Mouse (Mus musculus): ENCODE results near the gene Cmss1. TPM values are rescaled to one million over a fixed set of nuclear protein-coding genes. Genes with fewer than 3 reads are reported as not detected.

The Cmss1 gene
- polyA plus RNA-seq, 1 experiment from 2014 or later: 63.6 TPM

GRCm38 (mm10) chr16:57292296-57292695, 314.4 kb downstream of the Cmss1 start:
- Histone ChIP-seq H3K4me3 (no peak overlapping the region), H3K27ac (no peak overlapping the region), H3K27me3 (ENCODE audit: poor library complexity, severe bottlenecking) (no peaks in the 10 kb centered on the region), H3K9me3 (no peaks in the 10 kb centered on the region), H3K36me3 (replicated peaks) (no peaks in the 10 kb centered on the region), H3K4me1 (no peaks in the 10 kb centered on the region)
- WGBS: 69% methylated on average over 4 of the region's 4 CpGs
- DNase-seq (ENCODE audit: extremely low spot score, low spot score): no peak

- Histone ChIP-seq H3K36me3 (replicated peaks) (no peaks in the 10 kb centered on the region), H3K27me3 (ENCODE audit: poor library complexity, severe bottlenecking) (no peaks in the 10 kb centered on the region), H3K4me3 (no peak overlapping the region), H3K27ac (no peak overlapping the region), H3K4me1 (no peaks in the 10 kb centered on the region), H3K9me3 (no peaks in the 10 kb centered on the region)
- 92% methylated on average over 5 of the region's 5 CpGs for WGBS
- DNase-seq (ENCODE audit: extremely low spot score, low spot score): no peak
These were observed 315.0 kb downstream of the Cmss1 start for GRCm38 (mm10) chr16:57291696-57292095.

GRCm38 (mm10) chr16:57281417-57281816, 325.2 kb downstream of the Cmss1 start:
- Histone ChIP-seq H3K4me3 (no peak overlapping the region), H3K9me3 (no peaks in the 10 kb centered on the region; the same call in 1 of the 2 replicates), H3K27ac (no peak overlapping the region), H3K27me3 (ENCODE audit: poor library complexity, severe bottlenecking) (no peaks in the 10 kb centered on the region), H3K4me1 (no peaks in the 10 kb centered on the region), H3K36me3 (replicated peaks) (no peaks in the 10 kb centered on the region)
- DNase-seq (ENCODE audit: extremely low spot score, low spot score): no peak
- 79% methylated on average over 8 of the region's 8 CpGs for WGBS

GRCm38 (mm10) chr16:57280221-57281217, 326.1 kb downstream of the Cmss1 start:
- WGBS: 94% methylated on average over 31 of the region's 31 CpGs
- Histone ChIP-seq H3K4me1 (no peaks in the 10 kb centered on the region), H3K9me3 (no peaks in the 10 kb centered on the region; the same call in 1 of the 2 replicates), H3K4me3 (no peak overlapping the region), H3K27me3 (ENCODE audit: poor library complexity, severe bottlenecking) (no peaks in the 10 kb centered on the region), H3K36me3 (replicated peaks) (no peaks in the 10 kb centered on the region), H3K27ac (no peak overlapping the region)
- no peak for DNase-seq (ENCODE audit: extremely low spot score, low spot score)

GRCm38 (mm10) chr16:57278976-57279626, 327.6 kb downstream of the Cmss1 start:
- H3K27ac ChIP-seq: no peak overlapping the region
- DNase-seq (ENCODE audit: extremely low spot score, low spot score): no peak
- no peak overlapping the region for H3K4me3 ChIP-seq
- H3K27me3 ChIP-seq (ENCODE audit: poor library complexity, severe bottlenecking): no peaks in the 10 kb centered on the region
- H3K9me3 ChIP-seq: no peaks in the 10 kb centered on the region; the same call in 1 of the 2 replicates
- 93% methylated on average over 10 of the region's 12 CpGs for WGBS
- H3K36me3 ChIP-seq (replicated peaks): no peaks in the 10 kb centered on the region
- H3K4me1 ChIP-seq: no peaks in the 10 kb centered on the region

- no peak for DNase-seq (ENCODE audit: extremely low spot score, low spot score)
- no peak overlapping the region for H3K4me3 ChIP-seq
- H3K27ac ChIP-seq: no peak overlapping the region
- H3K36me3 ChIP-seq (replicated peaks): no peaks in the 10 kb centered on the region
- H3K9me3 ChIP-seq: peaks cover 5% of the 10 kb centered on the region; the same call in 1 of the 2 replicates
- H3K27me3 ChIP-seq (ENCODE audit: poor library complexity, severe bottlenecking): no peaks in the 10 kb centered on the region
- peaks cover 3% of the 10 kb centered on the region; the same call in 1 of the 2 replicates for H3K4me1 ChIP-seq
- 94% methylated on average over 13 of the region's 13 CpGs for WGBS
These were observed 336.9 kb downstream of the Cmss1 start for GRCm38 (mm10) chr16:57269751-57270150.

- H3K36me3 ChIP-seq (replicated peaks): no peaks in the 10 kb centered on the region
- 91% methylated on average over 14 of the region's 14 CpGs for WGBS
- H3K27me3 ChIP-seq (ENCODE audit: poor library complexity, severe bottlenecking): no peaks in the 10 kb centered on the region
- peaks cover 9% of the 10 kb centered on the region; the same call in 1 of the 2 replicates for H3K9me3 ChIP-seq
- no peak for DNase-seq (ENCODE audit: extremely low spot score, low spot score)
- no peak overlapping the region for H3K27ac ChIP-seq
- peaks cover 3% of the 10 kb centered on the region; the same call in 1 of the 2 replicates for H3K4me1 ChIP-seq
- no peak overlapping the region for H3K4me3 ChIP-seq
These were observed 338.4 kb downstream of the Cmss1 start for GRCm38 (mm10) chr16:57268058-57268841.

- no peak overlapping the region for H3K4me3 ChIP-seq
- WGBS: 46% methylated on average over 1 of the region's 1 CpGs
- H3K9me3 ChIP-seq: peaks cover 9% of the 10 kb centered on the region; the same call in 1 of the 2 replicates
- DNase-seq (ENCODE audit: extremely low spot score, low spot score): no peak
- H3K36me3 ChIP-seq (replicated peaks): no peaks in the 10 kb centered on the region
- H3K27ac ChIP-seq: no peak overlapping the region
- H3K27me3 ChIP-seq (ENCODE audit: poor library complexity, severe bottlenecking): no peaks in the 10 kb centered on the region
- peaks cover 3% of the 10 kb centered on the region; the same call in 1 of the 2 replicates for H3K4me1 ChIP-seq
These were observed 339.6 kb downstream of the Cmss1 start for GRCm38 (mm10) chr16:57267068-57267467.

GRCm38 (mm10) chr16:57260152-57260551, 346.5 kb downstream of the Cmss1 start:
- no peak for DNase-seq (ENCODE audit: extremely low spot score, low spot score)
- H3K4me1 ChIP-seq: no peaks in the 10 kb centered on the region
- H3K27ac ChIP-seq: no peak overlapping the region
- WGBS: 92% methylated on average over 10 of the region's 10 CpGs
- no peak overlapping the region for H3K4me3 ChIP-seq
- H3K27me3 ChIP-seq (ENCODE audit: poor library complexity, severe bottlenecking): no peaks in the 10 kb centered on the region
- no peaks in the 10 kb centered on the region for H3K36me3 ChIP-seq (replicated peaks)
- H3K9me3 ChIP-seq: peaks cover 12% of the 10 kb centered on the region; the same call in 1 of the 2 replicates

GRCm38 (mm10) chr16:57259356-57260083, 347.1 kb downstream of the Cmss1 start:
- WGBS: 94% methylated on average over 13 of the region's 13 CpGs

More at GRCm38 (mm10) chr16:57259356-57260083, 347.1 kb downstream of the Cmss1 start:
- H3K9me3 ChIP-seq: peaks cover 6% of the 10 kb centered on the region; the same call in 1 of the 2 replicates
- H3K4me3 ChIP-seq: no peak overlapping the region
- no peak overlapping the region for H3K27ac ChIP-seq
- no peaks in the 10 kb centered on the region for H3K27me3 ChIP-seq (ENCODE audit: poor library complexity, severe bottlenecking)
- DNase-seq (ENCODE audit: extremely low spot score, low spot score): no peak
- H3K4me1 ChIP-seq: no peaks in the 10 kb centered on the region
- H3K36me3 ChIP-seq (replicated peaks): no peaks in the 10 kb centered on the region

All from forebrain, embryonic 10.5 days (tissue).